Mouse (Mus musculus): ENCODE data around the gene Med26.

DNA sequence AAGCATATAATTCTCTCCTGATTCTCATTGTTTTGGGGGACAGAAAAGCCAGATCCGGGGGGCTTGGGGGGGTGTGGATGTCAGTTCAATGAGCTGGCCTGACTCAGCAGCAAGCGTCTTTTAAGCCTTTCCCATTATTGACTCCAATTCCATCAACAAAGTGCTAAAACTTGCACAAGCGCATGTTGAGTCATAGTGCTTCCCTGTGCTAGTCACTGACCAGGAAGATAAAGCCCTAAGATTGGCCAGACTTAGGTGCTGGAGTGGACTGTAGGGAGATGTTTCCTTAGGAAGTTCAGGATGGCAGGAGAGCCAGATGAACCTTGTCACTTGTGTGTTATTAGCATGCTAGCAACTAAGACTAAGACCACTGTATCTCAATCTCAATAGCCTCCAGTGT lies 13.2 kb downstream of the Med26 start:
- TF ChIP-seq HCFC1 (IDR thresholded peaks at IDR 0.05; ENCODE audit: borderline replicate concordance, insufficient read depth, low read length), result no peak
- no peak for TF ChIP-seq ZNF384 (IDR thresholded peaks at IDR 0.05; ENCODE audit: low read depth, low read length)
- no peak for TF ChIP-seq MAFK (IDR thresholded peaks at IDR 0.05; ENCODE audit: insufficient read depth, low read depth, low read length)
- TF ChIP-seq CHD2 (IDR thresholded peaks at IDR 0.05; ENCODE audit: low read depth, low read length), result no peak
- no peak for TF ChIP-seq ZC3H11A (IDR thresholded peaks at IDR 0.05; ENCODE audit: borderline replicate concordance, low read depth, low read length)
